Mouse (Mus musculus): ENCODE measurements at regions not wholly inside any gene's neighbourhood (a gene's known extent, or its start where the extent isn't known, plus 50 kb on each side); places are given as distances from the start of the nearest gene placed in this dataset.

DNA sequence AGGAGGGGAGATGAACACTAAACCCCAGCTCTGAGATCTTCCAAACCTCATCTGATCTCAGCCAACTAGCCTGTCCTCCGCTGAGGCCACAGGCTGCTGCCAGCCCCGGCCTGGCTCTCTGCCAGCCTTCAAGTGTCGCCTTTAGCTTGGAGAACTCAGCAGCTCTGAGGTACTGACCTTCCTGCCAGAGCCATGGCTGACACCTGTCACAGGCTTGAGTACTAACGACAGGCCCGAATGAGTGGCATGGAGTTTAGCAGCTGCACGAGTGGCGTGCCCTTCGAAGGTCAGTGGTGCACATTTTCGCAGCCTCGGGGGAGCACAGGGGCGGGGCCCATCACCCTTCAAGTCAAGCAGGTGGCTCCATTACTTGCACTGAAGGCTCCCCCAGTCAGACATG lies 85.2 kb upstream of the Zfp703 start:
- ATAC-seq: no peak

- no peak for ATAC-seq
These were observed 84.7 kb upstream of the Zfp703 start for GRCm38 (mm10) chr8:26892380-26892779.

DNA sequence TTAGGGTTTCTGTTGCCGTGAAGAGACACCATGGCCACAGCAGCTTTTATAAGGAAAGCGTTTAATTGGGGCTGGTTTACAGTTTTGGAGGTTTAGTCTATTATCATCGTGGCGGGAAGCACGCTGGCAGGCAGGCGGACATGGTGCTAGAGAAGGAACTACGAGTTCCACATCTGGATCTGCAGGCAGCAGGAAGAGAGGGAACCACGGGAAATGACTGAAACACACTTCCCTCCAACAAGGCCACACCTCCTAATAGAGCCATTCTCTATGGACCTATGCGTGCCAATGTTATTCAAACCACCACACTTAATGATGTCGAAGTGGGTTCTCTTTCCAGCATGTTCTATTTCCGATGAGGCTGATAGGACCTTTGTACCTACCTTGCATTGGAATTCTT lies 81.3 kb upstream of the Zfp703 start:
- no peak for ATAC-seq

GRCm38 (mm10) chr8:26903289-26903688 lies 73.8 kb upstream of the Zfp703 start:
- ATAC-seq: no peak

GRCm38 (mm10) chr8:26906257-26906656 lies 70.9 kb upstream of the Zfp703 start:
- ATAC-seq: no peak

DNA sequence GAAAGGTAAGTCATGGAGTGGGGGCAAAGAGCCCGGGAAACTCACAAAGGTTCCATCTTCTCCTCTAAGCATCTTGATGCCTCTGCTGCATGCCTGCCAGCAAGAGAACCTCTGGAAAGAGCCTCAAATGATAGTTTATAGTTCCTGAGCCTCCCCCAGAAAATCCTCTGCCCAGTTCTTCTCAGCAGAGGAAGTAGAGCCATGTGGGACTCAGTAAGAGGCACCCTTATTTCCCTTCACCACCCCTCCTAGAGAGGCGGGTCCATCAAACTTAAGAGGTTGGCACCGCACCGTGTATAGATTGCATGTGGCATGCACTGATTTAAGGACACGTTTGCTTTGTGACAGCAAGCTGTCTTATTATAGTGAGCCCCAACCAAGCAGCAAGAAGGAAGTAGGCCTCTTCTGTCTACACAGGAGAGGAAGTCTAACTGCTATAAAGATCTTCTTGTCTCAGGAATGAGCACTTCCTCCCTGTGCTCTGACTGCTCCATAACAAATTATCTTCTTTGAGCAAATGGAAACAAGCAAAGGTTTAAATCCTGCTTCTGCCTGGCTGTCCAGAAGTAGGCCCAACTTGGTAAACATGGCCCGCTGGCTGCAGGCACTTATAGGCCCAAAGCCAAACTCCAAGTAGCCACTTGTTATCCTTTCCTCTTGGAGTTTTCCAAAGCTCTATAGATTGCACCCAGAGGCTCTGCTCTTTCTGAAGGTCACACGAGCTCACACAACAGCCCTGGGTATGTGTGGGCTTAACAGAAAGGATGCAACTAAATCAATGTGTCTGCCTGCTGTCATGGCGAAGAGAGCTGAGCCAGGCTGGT lies 69.6 kb upstream of the Zfp703 start:
- no peak for ATAC-seq

- ATAC-seq: no peak
These were observed 66.9 kb upstream of the Zfp703 start for GRCm38 (mm10) chr8:26910186-26910585.

- no peak for ATAC-seq
These were observed 63.3 kb upstream of the Zfp703 start for GRCm38 (mm10) chr8:26913562-26914529.

GRCm38 (mm10) chr8:26915731-26916130 lies 61.4 kb upstream of the Zfp703 start:
- ATAC-seq: no peak

DNA sequence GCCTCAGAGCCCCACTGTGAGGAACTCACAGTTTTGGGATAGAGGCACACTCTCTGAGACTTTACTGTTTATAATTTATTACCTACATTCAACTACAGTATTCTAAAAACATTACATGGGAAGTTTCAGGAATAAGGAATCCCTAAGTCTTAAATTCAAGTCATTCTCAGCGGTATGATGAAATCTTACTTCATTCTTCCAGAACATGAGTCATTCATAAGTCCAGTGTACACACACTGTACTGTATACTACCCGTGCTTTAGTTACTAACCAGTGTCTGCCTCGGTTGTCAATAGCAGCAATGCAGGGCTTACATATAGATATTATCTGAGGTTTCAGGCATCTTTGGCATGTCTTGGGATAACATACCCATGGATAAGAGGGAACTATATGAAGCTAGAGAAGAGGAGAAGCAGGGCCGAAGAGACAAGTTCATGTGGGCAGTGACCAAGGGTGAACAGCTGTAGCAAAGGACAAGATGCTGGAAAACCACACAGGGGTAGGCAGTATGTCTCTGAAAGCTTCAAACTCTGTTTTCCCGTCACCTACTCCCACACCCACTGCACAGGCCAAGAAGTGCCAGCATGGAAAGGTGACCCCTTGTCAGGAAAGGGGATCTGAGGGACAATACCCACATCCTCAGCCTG lies 55.5 kb upstream of the Zfp703 start:
- ATAC-seq: no peak

DNA sequence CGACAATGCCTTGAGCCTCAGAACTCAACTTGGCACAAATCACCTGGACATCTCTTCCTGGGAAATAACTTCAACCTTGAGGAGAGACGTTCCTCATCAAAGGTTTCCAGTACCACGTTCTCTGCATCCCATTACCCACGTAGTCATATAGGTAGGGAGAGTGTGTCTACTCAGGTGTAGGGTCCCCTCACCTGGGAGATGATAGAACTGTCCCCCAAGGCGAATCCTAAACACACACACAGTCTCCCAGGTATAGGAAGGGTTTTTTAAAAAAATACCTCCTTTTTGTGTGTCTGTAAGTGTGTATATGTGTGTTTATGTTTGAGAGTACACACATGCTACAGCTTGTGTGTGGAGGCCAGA lies 55.0 kb upstream of the Zfp703 start:
- ATAC-seq: no peak

- ATAC-seq: no peak
These were observed 54.0 kb upstream of the Zfp703 start for GRCm38 (mm10) chr8:26923166-26923565.
